Comparison of ENCODE assay signal across 8 mouse cellular contexts in genomic region chr9:44361931-44362330, GRCm38 (mm10). TPM values are rescaled to one million over a fixed set of nuclear protein-coding genes. Genes with fewer than 3 reads are reported as not detected.
A peak's percentile ranks its signal among the peaks of the same experiment; 100 is the strongest.
DNase-seq lines count a peak whose midpoint lies in the region; ATAC-seq and TF ChIP-seq lines count a peak whose summit lies in the region.
"Not testable (repeated sequence)": the region's sequence is repeated elsewhere in the genome, so short reads cannot be mapped to it uniquely, and the experiment has no call there.

No protein-coding gene starts in this region.

- not testable (repeated sequence) for H3K4me1 ChIP-seq in bone marrow, adult 2 months (ENCODE audit: control insufficient read depth, insufficient read depth, low read length); forebrain, embryonic 11.5 days (replicated peaks; ENCODE audit: control insufficient read depth, insufficient read depth, low read length); heart, embryonic 14.5 days (ENCODE audit: control insufficient read depth in 2 of 2, insufficient read depth in 2 of 2, low read length in 2 of 2); intestine, embryonic 15.5 days (replicated peaks); limb, embryonic 13.5 days; lung, embryonic 16.5 days (replicated peaks; ENCODE audit: control insufficient read depth, insufficient read depth, low read length); neural tube, embryonic 11.5 days (ENCODE audit: control insufficient read depth, insufficient read depth, low read length); thymus, adult 2 months (replicated peaks; ENCODE audit: control insufficient read depth, insufficient read depth, low read length)

- H3K36me3 ChIP-seq in forebrain, embryonic 11.5 days (ENCODE audit: control insufficient read depth, insufficient read depth, low read length); intestine, embryonic 15.5 days; lung, embryonic 16.5 days (ENCODE audit: control insufficient read depth, insufficient read depth, low read length); neural tube, embryonic 11.5 days (ENCODE audit: control insufficient read depth, insufficient read depth, low read length): not testable (repeated sequence)
- peaks cover 27% of the 10 kb centered on the region for H3K36me3 ChIP-seq in heart, embryonic 14.5 days (ENCODE audit: control insufficient read depth, insufficient read depth, low read length)
- peaks cover 28% of the 10 kb centered on the region for H3K36me3 ChIP-seq in limb, embryonic 13.5 days
- H3K36me3 ChIP-seq in thymus, adult 2 months (ENCODE audit: control insufficient read depth, insufficient read depth, low read length), result peaks cover 14% of the 10 kb centered on the region

- not testable (repeated sequence) for H3K27me3 ChIP-seq in forebrain, embryonic 11.5 days (ENCODE audit: control insufficient read depth, insufficient read depth, low read length); heart, embryonic 14.5 days (ENCODE audit: control insufficient read depth, insufficient read depth, low read length); intestine, embryonic 15.5 days (replicated peaks); limb, embryonic 13.5 days; lung, embryonic 16.5 days (ENCODE audit: control insufficient read depth, insufficient read depth, low read depth, low read length); neural tube, embryonic 11.5 days (ENCODE audit: control insufficient read depth, insufficient read depth, low read length); thymus, adult 2 months (ENCODE audit: control insufficient read depth, insufficient read depth, low read length)

- WGBS in bone marrow, adult 2 months, result 34% methylated on average over 4 of the region's 4 CpGs
- WGBS in forebrain, embryonic 11.5 days, result 50% methylated on average over 4 of the region's 4 CpGs
- 37% methylated on average over 4 of the region's 4 CpGs for WGBS in heart, embryonic 14.5 days
- WGBS in intestine, embryonic 15.5 days, result 44% methylated on average over 4 of the region's 4 CpGs
- WGBS in limb, embryonic 13.5 days, result 38% methylated on average over 4 of the region's 4 CpGs
- 35% methylated on average over 4 of the region's 4 CpGs for WGBS in lung, embryonic 16.5 days
- 49% methylated on average over 4 of the region's 4 CpGs for WGBS in neural tube, embryonic 11.5 days
- WGBS in thymus, adult 2 months, result 43% methylated on average over 4 of the region's 4 CpGs

- DNase-seq in forebrain, embryonic 11.5 days (ENCODE audit: low spot score); neural tube, embryonic 11.5 days (ENCODE audit: low spot score); thymus, adult 2 months: not testable (repeated sequence)

- not testable (repeated sequence) for H3K9me3 ChIP-seq in forebrain, embryonic 11.5 days (ENCODE audit: control insufficient read depth, low read length); heart, embryonic 14.5 days (ENCODE audit: control insufficient read depth, low read length); intestine, embryonic 15.5 days; limb, embryonic 13.5 days; lung, embryonic 16.5 days (ENCODE audit: control insufficient read depth, low read length); neural tube, embryonic 11.5 days (ENCODE audit: control insufficient read depth, low read length)

- not testable (repeated sequence) for TF ChIP-seq CTCF in bone marrow, adult 2 months (IDR thresholded peaks at IDR 0.05; ENCODE audit: control insufficient read depth, insufficient read depth, low read length); thymus, adult 2 months (IDR thresholded peaks at IDR 0.05; ENCODE audit: borderline replicate concordance, control insufficient read depth, extremely low read depth, insufficient read depth, low read length, poor library complexity)

- H3K27ac ChIP-seq in bone marrow, adult 2 months (ENCODE audit: control insufficient read depth, insufficient read depth, low read depth, low read length, poor library complexity), result peak overlapping the region; percentile 89; the same call in 1 of the 2 replicates
- H3K27ac ChIP-seq in forebrain, embryonic 11.5 days (ENCODE audit: low read depth, low read length), result not testable (repeated sequence)
- H3K27ac ChIP-seq in heart, embryonic 14.5 days (replicated peaks in 1 of 2; ENCODE audit: control insufficient read depth in 1 of 2, insufficient read depth in 1 of 2, low read depth in 2 of 2, low read length in 2 of 2), result peak overlapping the region; percentile 74 to 79; a peak in 3 of 4 replicates
- H3K27ac ChIP-seq in intestine, embryonic 15.5 days, result peak overlapping the region; percentile 75
- 0 out of 2 replicates have a peak overlapping the region, but pooled peaks have one; percentile 28 for H3K27ac ChIP-seq in limb, embryonic 13.5 days
- peak overlapping the region; percentile 43; the same call in 1 of the 2 replicates for H3K27ac ChIP-seq in lung, embryonic 16.5 days (ENCODE audit: low read length)
- H3K27ac ChIP-seq in neural tube, embryonic 11.5 days (ENCODE audit: low read depth, low read length), result peak overlapping the region; percentile 53; the same call in 1 of the 2 replicates
- peak overlapping the region; percentile 3; the same call in 1 of the 2 replicates for H3K27ac ChIP-seq in thymus, adult 2 months (ENCODE audit: control insufficient read depth, insufficient read depth, low read length)

- TF ChIP-seq POLR2A in bone marrow, adult 2 months (IDR thresholded peaks at IDR 0.05; ENCODE audit: borderline replicate concordance, control insufficient read depth, low read depth, low read length); thymus, adult 2 months (IDR thresholded peaks at IDR 0.05; ENCODE audit: control insufficient read depth, extremely low read depth, insufficient read depth, low read length, poor library complexity): not testable (repeated sequence)

- H3K4me3 ChIP-seq in bone marrow, adult 2 months (replicated peaks; ENCODE audit: control insufficient read depth, low read depth, low read length), result not testable (repeated sequence)
- peak overlapping the region; percentile 74; the same call in 1 of the 2 replicates for H3K4me3 ChIP-seq in forebrain, embryonic 11.5 days (ENCODE audit: low read depth, low read length)
- peak overlapping the region; percentile 63 to 77 for H3K4me3 ChIP-seq in heart, embryonic 14.5 days (ENCODE audit: control insufficient read depth in 1 of 2, insufficient read depth in 1 of 2, low read depth in 1 of 2, low read length in 2 of 2)
- H3K4me3 ChIP-seq in intestine, embryonic 15.5 days (replicated peaks), result peak overlapping the region; percentile 81
- peak overlapping the region; percentile 95 for H3K4me3 ChIP-seq in limb, embryonic 13.5 days
- H3K4me3 ChIP-seq in lung, embryonic 16.5 days (ENCODE audit: low read length), result peak overlapping the region; percentile 90
- H3K4me3 ChIP-seq in neural tube, embryonic 11.5 days (ENCODE audit: low read depth, low read length), result peak overlapping the region; percentile 86
- H3K4me3 ChIP-seq in thymus, adult 2 months (ENCODE audit: control insufficient read depth, insufficient read depth, low read length), result peak overlapping the region; percentile 95

- ATAC-seq in forebrain, embryonic 11.5 days (replicated peaks; ENCODE audit: low FRiP score); heart, embryonic 14.5 days (ENCODE audit: insufficient number of reproducible peaks, insufficient read depth, low FRiP score, low read depth); neural tube, embryonic 11.5 days (ENCODE audit: insufficient read depth, low FRiP score, low TSS enrichment): not testable (repeated sequence)
- peak; percentile 29 for ATAC-seq in intestine, embryonic 15.5 days
- peak; percentile 52; the same call in 1 of the 2 replicates for ATAC-seq in limb, embryonic 13.5 days (ENCODE audit: low FRiP score, low read depth)
- peak; percentile 56 for ATAC-seq in lung, embryonic 16.5 days (ENCODE audit: low read depth)

- not testable (repeated sequence) for H3K9ac ChIP-seq in forebrain, embryonic 11.5 days (ENCODE audit: low read length); intestine, embryonic 15.5 days; limb, embryonic 13.5 days; neural tube, embryonic 11.5 days (ENCODE audit: low read length)
- peak overlapping the region; percentile 78 for H3K9ac ChIP-seq in heart, embryonic 14.5 days (ENCODE audit: low read length)
- H3K9ac ChIP-seq in lung, embryonic 16.5 days (ENCODE audit: low read length), result peak overlapping the region; percentile 55

- peak overlapping the region; percentile 78; the same call in 1 of the 2 replicates for H3K4me2 ChIP-seq in forebrain, embryonic 11.5 days (ENCODE audit: low read depth, low read length, severe bottlenecking)
- H3K4me2 ChIP-seq in heart, embryonic 14.5 days (ENCODE audit: low read length), result peak overlapping the region; percentile 75
- H3K4me2 ChIP-seq in intestine, embryonic 15.5 days (replicated peaks), result peak overlapping the region; percentile 63
- peak overlapping the region; percentile 88 for H3K4me2 ChIP-seq in limb, embryonic 13.5 days (replicated peaks)
- peak overlapping the region; percentile 68 for H3K4me2 ChIP-seq in lung, embryonic 16.5 days (ENCODE audit: low read depth, low read length)
- peak overlapping the region; percentile 60 for H3K4me2 ChIP-seq in neural tube, embryonic 11.5 days (ENCODE audit: low read depth)

RNA-seq across cellular contexts. Expression of gene Vps11, which starts 0.5 kb away (rescaled TPM):
- polyA plus RNA-seq in bone marrow, adult 2 months (2011; ENCODE audit: insufficient read depth, insufficient read length, low replicate concordance, missing spikeins), result 17.2 and 29.6 TPM in 2 replicates
- polyA plus RNA-seq in forebrain, embryonic 11.5 days (2014; fragmentation: Nextera tagmentation; extraction: Ambion mirVana), result 32.2 and 35.7 TPM in 2 replicates
- 17.8 and 21.4 TPM in 2 replicates for polyA plus RNA-seq in heart, embryonic 14.5 days (2014; fragmentation: Nextera tagmentation; extraction: Ambion mirVana)
- 28.9 and 30.3 TPM in 2 replicates for polyA plus RNA-seq in intestine, embryonic 15.5 days (2015; fragmentation: Nextera tagmentation; extraction: Ambion mirVana)
- 27.8 and 28.9 TPM in 2 replicates for polyA plus RNA-seq in limb, embryonic 13.5 days (2015; fragmentation: Nextera tagmentation; extraction: Ambion mirVana)
- polyA plus RNA-seq in lung, embryonic 16.5 days (2015; fragmentation: Nextera tagmentation; extraction: Ambion mirVana), result 31.4 and 32.8 TPM in 2 replicates
- polyA plus RNA-seq in neural tube, embryonic 11.5 days (2014; fragmentation: Nextera tagmentation; extraction: Ambion mirVana), result 29.3 and 32.9 TPM in 2 replicates
- 37.9 and 40.8 TPM in 2 replicates for polyA plus RNA-seq in thymus, adult 2 months (2012; rRNA removed)

RNA-seq across cellular contexts. Expression of gene Hyou1, which starts 17.4 kb away (rescaled TPM):
- 13.5 and 34.2 TPM in 2 replicates for polyA plus RNA-seq in bone marrow, adult 2 months (2011; ENCODE audit: insufficient read depth, insufficient read length, low replicate concordance, missing spikeins)
- polyA plus RNA-seq in forebrain, embryonic 11.5 days (2014; fragmentation: Nextera tagmentation; extraction: Ambion mirVana), result 32.5 and 35.2 TPM in 2 replicates
- 12.7 and 12.9 TPM in 2 replicates for polyA plus RNA-seq in heart, embryonic 14.5 days (2014; fragmentation: Nextera tagmentation; extraction: Ambion mirVana)
- 38.8 and 43.6 TPM in 2 replicates for polyA plus RNA-seq in intestine, embryonic 15.5 days (2015; fragmentation: Nextera tagmentation; extraction: Ambion mirVana)
- 30.9 and 36.8 TPM in 2 replicates for polyA plus RNA-seq in limb, embryonic 13.5 days (2015; fragmentation: Nextera tagmentation; extraction: Ambion mirVana)
- 38.2 and 42.0 TPM in 2 replicates for polyA plus RNA-seq in lung, embryonic 16.5 days (2015; fragmentation: Nextera tagmentation; extraction: Ambion mirVana)
- 36.7 and 38.8 TPM in 2 replicates for polyA plus RNA-seq in neural tube, embryonic 11.5 days (2014; fragmentation: Nextera tagmentation; extraction: Ambion mirVana)
- 74.4 and 75.5 TPM in 2 replicates for polyA plus RNA-seq in thymus, adult 2 months (2012; rRNA removed)

RNA-seq across cellular contexts. Expression of gene Hmbs, which starts 17.9 kb away (rescaled TPM):
- polyA plus RNA-seq in bone marrow, adult 2 months (2011; ENCODE audit: insufficient read depth, insufficient read length, low replicate concordance, missing spikeins), result 824 and 950 TPM in 2 replicates
- polyA plus RNA-seq in forebrain, embryonic 11.5 days (2014; fragmentation: Nextera tagmentation; extraction: Ambion mirVana), result 155 and 166 TPM in 2 replicates
- 110 and 112 TPM in 2 replicates for polyA plus RNA-seq in heart, embryonic 14.5 days (2014; fragmentation: Nextera tagmentation; extraction: Ambion mirVana)
- polyA plus RNA-seq in intestine, embryonic 15.5 days (2015; fragmentation: Nextera tagmentation; extraction: Ambion mirVana), result 128 and 141 TPM in 2 replicates
- 111 and 116 TPM in 2 replicates for polyA plus RNA-seq in limb, embryonic 13.5 days (2015; fragmentation: Nextera tagmentation; extraction: Ambion mirVana)
- polyA plus RNA-seq in lung, embryonic 16.5 days (2015; fragmentation: Nextera tagmentation; extraction: Ambion mirVana), result 110 and 117 TPM in 2 replicates
- 139 and 140 TPM in 2 replicates for polyA plus RNA-seq in neural tube, embryonic 11.5 days (2014; fragmentation: Nextera tagmentation; extraction: Ambion mirVana)
- 40.7 and 42.2 TPM in 2 replicates for polyA plus RNA-seq in thymus, adult 2 months (2012; rRNA removed)

RNA-seq across cellular contexts. Expression of gene H2afx, which starts 27.4 kb away (rescaled TPM):
- 184 and 201 TPM in 2 replicates for polyA plus RNA-seq in bone marrow, adult 2 months (2011; ENCODE audit: insufficient read depth, insufficient read length, low replicate concordance, missing spikeins)
- polyA plus RNA-seq in forebrain, embryonic 11.5 days (2014; fragmentation: Nextera tagmentation; extraction: Ambion mirVana), result 463 and 498 TPM in 2 replicates
- 153 and 167 TPM in 2 replicates for polyA plus RNA-seq in heart, embryonic 14.5 days (2014; fragmentation: Nextera tagmentation; extraction: Ambion mirVana)
- 280 and 298 TPM in 2 replicates for polyA plus RNA-seq in intestine, embryonic 15.5 days (2015; fragmentation: Nextera tagmentation; extraction: Ambion mirVana)
- polyA plus RNA-seq in limb, embryonic 13.5 days (2015; fragmentation: Nextera tagmentation; extraction: Ambion mirVana), result 382 and 390 TPM in 2 replicates
- polyA plus RNA-seq in lung, embryonic 16.5 days (2015; fragmentation: Nextera tagmentation; extraction: Ambion mirVana), result 318 and 395 TPM in 2 replicates
- polyA plus RNA-seq in neural tube, embryonic 11.5 days (2014; fragmentation: Nextera tagmentation; extraction: Ambion mirVana), result 366 and 382 TPM in 2 replicates
- 891 and 1,033 TPM in 2 replicates for polyA plus RNA-seq in thymus, adult 2 months (2012; rRNA removed)

RNA-seq across cellular contexts. Expression of gene Slc37a4, which starts 34.7 kb away (rescaled TPM):
- 9.8 and 16.9 TPM in 2 replicates for polyA plus RNA-seq in bone marrow, adult 2 months (2011; ENCODE audit: insufficient read depth, insufficient read length, low replicate concordance, missing spikeins)
- polyA plus RNA-seq in forebrain, embryonic 11.5 days (2014; fragmentation: Nextera tagmentation; extraction: Ambion mirVana), result 24.8 and 24.9 TPM in 2 replicates
- 32.0 and 35.7 TPM in 2 replicates for polyA plus RNA-seq in heart, embryonic 14.5 days (2014; fragmentation: Nextera tagmentation; extraction: Ambion mirVana)
- 51.7 and 59.2 TPM in 2 replicates for polyA plus RNA-seq in intestine, embryonic 15.5 days (2015; fragmentation: Nextera tagmentation; extraction: Ambion mirVana)
- 11.1 and 11.5 TPM in 2 replicates for polyA plus RNA-seq in limb, embryonic 13.5 days (2015; fragmentation: Nextera tagmentation; extraction: Ambion mirVana)
- 19.9 and 21.9 TPM in 2 replicates for polyA plus RNA-seq in lung, embryonic 16.5 days (2015; fragmentation: Nextera tagmentation; extraction: Ambion mirVana)
- 26.8 and 31.8 TPM in 2 replicates for polyA plus RNA-seq in neural tube, embryonic 11.5 days (2014; fragmentation: Nextera tagmentation; extraction: Ambion mirVana)
- polyA plus RNA-seq in thymus, adult 2 months (2012; rRNA removed), result 22.4 and 32.9 TPM in 2 replicates
